Mouse (Mus musculus) heart, postnatal 0 days (tissue): Measurements from ENCODE around the gene Ptchd3. TPM values are rescaled to one million over a fixed set of nuclear protein-coding genes. Genes with fewer than 3 reads are reported as not detected.

Experiments
- ATAC-seq: fragments of 200-750 bp; cut with Nextera tagmentation; 2 replicates; pipeline ENCODE4 v1.8.0; 2017; ENCODE audit warnings: low read depth, moderate number of reproducible peaks, moderate library complexity; ENCODE audit not compliant: insufficient read depth
- DNase-seq: peaks from one replicate; pipeline ENCODE4 v3.0.0-alpha.2; 2016; ENCODE audit warnings: low spot score
- H3K27ac ChIP-seq: fragments of 300-500 bp; sonication (generic); 2 replicates; pipeline ENCODE4 v1.5.1; 2014; ENCODE audit warnings: low read depth, mild to moderate bottlenecking
- H3K27me3 ChIP-seq: fragments of 300-500 bp; sonication (generic); 2 replicates; pipeline ENCODE4 v1.6.1; 2014; ENCODE audit warnings: low read length, mixed read lengths; ENCODE audit not compliant: control insufficient read depth, insufficient read depth
- H3K36me3 ChIP-seq: fragments of 300-500 bp; sonication (generic); replicated peaks from 2 replicates; pipeline ENCODE4 v1.6.1; 2014; ENCODE audit warnings: low read length, mixed read lengths; ENCODE audit not compliant: control insufficient read depth, insufficient read depth
- H3K4me1 ChIP-seq: fragments of 300-500 bp; sonication (generic); 2 replicates; pipeline ENCODE4 v1.6.1; 2014; ENCODE audit warnings: antibody characterized with exemption; ENCODE audit not compliant: control insufficient read depth, insufficient read depth
- H3K4me2 ChIP-seq: fragments of 300-500 bp; sonication (generic); 2 replicates; pipeline ENCODE4 v1.6.1; 2014; ENCODE audit warnings: low read depth, mild to moderate bottlenecking, low read length, moderate library complexity
- H3K4me3 ChIP-seq: fragments of 300-500 bp; sonication (generic); 2 replicates; pipeline ENCODE4 v1.5.1; 2014; ENCODE audit warnings: low read depth, low read length
- H3K9ac ChIP-seq: fragments of 300-500 bp; sonication (generic); replicated peaks from 2 replicates; pipeline ENCODE4 v1.6.1; 2014; ENCODE audit warnings: low read depth, low read length, mixed read lengths
- H3K9me3 ChIP-seq: fragments of 300-500 bp; sonication (generic); replicated peaks from 2 replicates; pipeline ENCODE4 v1.6.1; 2016; ENCODE audit warnings: low read length; ENCODE audit not compliant: control insufficient read depth
- CTCF ChIP-seq: IDR thresholded peaks from 2 replicates; pipeline ENCODE4 v1.5.1; 2016; ENCODE audit warnings: antibody characterized with exemption, control low read depth, low read depth
- EP300 ChIP-seq: IDR thresholded peaks from 2 replicates; pipeline ENCODE4 v1.6.1; 2016; ENCODE audit warnings: antibody characterized with exemption, low read depth
- WGBS: fragments of 180-500 bp; shearing (Covaris S2); extraction: QIAGEN DNeasy Blood & Tissue Kit; methylation state at CpG from one replicate; pipeline ENCODE4 v1.1.7; 2014; 5-methylcytosine and 5-hydroxymethylcytosine counted together
- polyA plus RNA-seq: library from polyadenylated mRNA; unstranded; fragments of >200 nt; fragmentation: Nextera tagmentation; extraction: Ambion mirVana; gene quantifications from 2 replicates; pipeline ENCODE4 v1.2.1, GENCODE M21; 2015
- total RNA-seq: library from RNA; depleted of rRNA; stranded (reverse); fragments of >200 nt; gene quantifications from 2 replicates; pipeline ENCODE4 v1.2.3, GENCODE M21; 2014; ENCODE audit warnings: low replicate concordance; rRNA removed

The Ptchd3 gene
- total RNA-seq (0.43 TPM in 1 of 2 replicates, not detected in the other), polyA plus RNA-seq (0.16 and 0.25 TPM in 2 replicates)

DNA sequence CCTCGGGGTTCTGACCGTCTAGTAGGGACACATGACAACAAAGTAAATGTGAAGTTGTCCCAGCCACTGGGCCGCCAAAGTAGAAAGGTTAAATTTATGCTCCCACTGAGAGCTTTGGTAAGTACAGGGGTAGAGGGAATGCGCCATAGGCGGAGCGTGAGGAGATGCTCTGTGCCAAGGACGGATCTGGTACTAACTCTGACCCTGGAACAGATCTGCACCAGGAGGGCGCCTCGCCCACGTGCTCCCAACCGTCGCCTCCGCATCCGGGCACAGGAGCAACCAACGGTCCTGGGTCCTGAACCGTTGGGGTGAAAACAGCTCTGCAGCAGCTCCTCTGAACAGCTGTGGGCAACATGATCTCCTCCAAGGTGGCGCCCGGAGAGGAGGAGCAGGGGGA lies at the start of gene Ptchd3:
Gene Ptchd3 (plus strand): TSS at position 301 of the 400 bp plus-strand sequence.
- no peak within 1 kb of the TSS for H3K27ac ChIP-seq
- WGBS = 56% methylated on average over 18 of the region's 18 CpGs
- H3K27me3 ChIP-seq = no peaks in the 10 kb centered on the region
- 0 out of 2 replicates have a peak, but pooled peaks cover 5% of the 10 kb centered on the region for H3K9me3 ChIP-seq
- peak within 1 kb of the TSS; percentile 14; the same call in 1 of the 2 replicates for H3K4me3 ChIP-seq
- ATAC-seq (no peak), DNase-seq (no peak)
- peak within 1 kb of the TSS; percentile 30; the same call in 1 of the 2 replicates for H3K4me2 ChIP-seq
- no peaks in the 10 kb centered on the region for H3K36me3 ChIP-seq
- H3K4me1 ChIP-seq = no peaks in the 10 kb centered on the region
- no peak within 1 kb of the TSS for H3K9ac ChIP-seq
- TF ChIP-seq EP300 (no peak), CTCF (no peak)

- no peaks in the 10 kb centered on the region for H3K27me3 ChIP-seq
- H3K4me1 ChIP-seq = 0 out of 2 replicates have a peak, but pooled peaks cover 3% of the 10 kb centered on the region
- H3K9ac ChIP-seq = no peak overlapping the region
- no peak overlapping the region for H3K4me2 ChIP-seq
- TF ChIP-seq CTCF (no peak), EP300 (no peak)
- H3K9me3 ChIP-seq = no peaks in the 10 kb centered on the region
- ATAC-seq (no peak), DNase-seq (no peak)
- H3K36me3 ChIP-seq = no peaks in the 10 kb centered on the region
- 79% methylated on average over 1 of the region's 1 CpGs for WGBS
- no peak overlapping the region for H3K4me3 ChIP-seq
- no peak overlapping the region for H3K27ac ChIP-seq
Observed at GRCm38 (mm10) chr11:121781831-121782230, 48.2 kb upstream of the Ptchd3 start.

DNA sequence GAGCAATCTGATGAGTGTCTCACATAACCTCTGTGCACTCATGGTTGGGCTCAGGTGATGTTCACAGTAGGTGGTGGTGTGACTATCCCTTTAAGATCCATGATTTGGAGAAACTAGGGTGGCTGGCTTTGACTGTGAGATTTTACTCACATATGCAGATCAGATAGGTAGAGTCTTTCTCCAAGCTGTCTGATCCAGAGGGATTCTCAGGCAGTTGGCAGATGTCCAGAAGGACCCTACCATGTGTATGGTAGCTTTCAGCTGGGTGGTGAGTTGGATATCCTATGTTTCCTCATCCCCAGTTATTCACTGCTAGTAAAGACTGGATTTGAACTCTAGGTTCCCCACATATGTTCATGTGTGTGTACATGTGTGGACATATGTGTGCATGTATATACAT lies 42.6 kb upstream of the Ptchd3 start:
- Histone ChIP-seq H3K4me2 (no peak overlapping the region), H3K4me1 (peaks cover 17% of the 10 kb centered on the region), H3K9me3 (no peaks in the 10 kb centered on the region), H3K9ac (no peak overlapping the region), H3K36me3 (no peaks in the 10 kb centered on the region), H3K4me3 (no peak overlapping the region), H3K27me3 (no peaks in the 10 kb centered on the region), H3K27ac (no peak overlapping the region)
- ATAC-seq (no peak), DNase-seq (no peak)
- TF ChIP-seq CTCF = no peak
- no peak for TF ChIP-seq EP300

DNA sequence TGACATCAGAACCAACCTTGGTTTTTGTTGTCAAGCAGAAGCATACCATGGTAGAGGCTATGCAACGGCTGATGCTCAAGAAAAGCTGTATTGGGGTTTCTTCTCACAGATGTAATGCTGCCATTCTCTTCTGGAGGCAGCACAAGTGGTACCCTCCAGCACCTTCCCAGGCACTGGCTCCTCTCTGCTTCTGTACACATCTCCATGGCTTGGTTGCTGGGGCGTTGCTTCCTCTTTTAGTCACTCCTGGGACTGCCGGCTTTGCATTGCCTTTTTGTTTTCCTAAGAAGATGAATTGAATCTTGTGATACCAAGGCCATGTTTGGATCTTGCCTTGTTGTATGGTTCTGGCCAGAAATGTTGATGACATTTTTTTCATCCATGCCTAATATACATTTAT lies 40.5 kb upstream of the Ptchd3 start:
- WGBS = 79% methylated on average over 3 of the region's 3 CpGs
- Histone ChIP-seq H3K9me3 (no peaks in the 10 kb centered on the region), H3K9ac (no peak overlapping the region), H3K27me3 (no peaks in the 10 kb centered on the region), H3K27ac (no peak overlapping the region), H3K36me3 (no peaks in the 10 kb centered on the region), H3K4me2 (no peak overlapping the region), H3K4me3 (no peak overlapping the region), H3K4me1 (peaks cover 17% of the 10 kb centered on the region)
- TF ChIP-seq CTCF = no peak
- no peak for TF ChIP-seq EP300
- no peak for DNase-seq
- ATAC-seq = no peak

- Histone ChIP-seq H3K4me2 (no peak overlapping the region), H3K4me3 (no peak overlapping the region), H3K27ac (peak overlapping the region; percentile 71), H3K9me3 (no peaks in the 10 kb centered on the region), H3K27me3 (no peaks in the 10 kb centered on the region), H3K4me1 (peaks cover 19% of the 10 kb centered on the region), H3K36me3 (no peaks in the 10 kb centered on the region), H3K9ac (no peak overlapping the region)
- TF ChIP-seq CTCF = no peak
- 0 out of 2 replicates have a peak, but pooled peaks have one; percentile 43 for TF ChIP-seq EP300
- ATAC-seq (peak; percentile 76), DNase-seq (peak; percentile 37)
- WGBS = 45% methylated on average over 2 of the region's 2 CpGs
Observed at GRCm38 (mm10) chr11:121790671-121791094, 39.4 kb upstream of the Ptchd3 start.

DNA sequence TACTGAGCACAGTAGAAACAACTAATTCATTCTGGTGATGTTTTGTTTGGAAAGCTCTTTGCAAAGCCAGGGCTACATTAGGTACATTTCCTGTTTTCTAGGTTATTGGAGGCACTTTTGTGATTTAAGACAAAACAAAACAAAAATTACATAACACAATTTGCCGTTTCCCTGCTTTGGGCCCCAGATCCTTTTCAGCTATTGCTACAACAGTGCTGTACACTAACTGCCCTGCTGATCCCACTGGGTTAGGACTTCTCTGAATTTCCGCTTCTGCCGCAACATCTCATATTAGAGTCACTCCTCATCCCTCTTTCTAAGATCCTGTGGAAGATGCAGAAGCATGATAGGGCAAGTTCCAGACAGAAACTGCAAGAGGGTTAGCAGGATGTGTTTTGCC lies 38.6 kb upstream of the Ptchd3 start:
- peak overlapping the region; percentile 71; the same call in 1 of the 2 replicates for H3K27ac ChIP-seq
- ATAC-seq = no peak
- no peaks in the 10 kb centered on the region for H3K36me3 ChIP-seq
- no peak overlapping the region for H3K4me3 ChIP-seq
- H3K9ac ChIP-seq = no peak overlapping the region
- 72% methylated on average over 3 of the region's 3 CpGs for WGBS
- H3K4me2 ChIP-seq = no peak overlapping the region
- no peak for TF ChIP-seq CTCF
- no peak for DNase-seq
- no peaks in the 10 kb centered on the region for H3K27me3 ChIP-seq
- H3K4me1 ChIP-seq = peaks cover 18% of the 10 kb centered on the region
- no peaks in the 10 kb centered on the region for H3K9me3 ChIP-seq
